Mouse (Mus musculus) cerebellum, adult 9-10 months (tissue): ENCODE measurements at regions not wholly inside any gene's neighbourhood (a gene's known extent, or its start where the extent isn't known, plus 50 kb on each side); places are given as distances from the start of the nearest gene placed in this dataset.
A peak's percentile ranks its signal among the peaks of the same experiment; 100 is the strongest.

Experiments
- DNase-seq: peaks from one replicate; pipeline ENCODE4 v3.0.0; 2022

DNA sequence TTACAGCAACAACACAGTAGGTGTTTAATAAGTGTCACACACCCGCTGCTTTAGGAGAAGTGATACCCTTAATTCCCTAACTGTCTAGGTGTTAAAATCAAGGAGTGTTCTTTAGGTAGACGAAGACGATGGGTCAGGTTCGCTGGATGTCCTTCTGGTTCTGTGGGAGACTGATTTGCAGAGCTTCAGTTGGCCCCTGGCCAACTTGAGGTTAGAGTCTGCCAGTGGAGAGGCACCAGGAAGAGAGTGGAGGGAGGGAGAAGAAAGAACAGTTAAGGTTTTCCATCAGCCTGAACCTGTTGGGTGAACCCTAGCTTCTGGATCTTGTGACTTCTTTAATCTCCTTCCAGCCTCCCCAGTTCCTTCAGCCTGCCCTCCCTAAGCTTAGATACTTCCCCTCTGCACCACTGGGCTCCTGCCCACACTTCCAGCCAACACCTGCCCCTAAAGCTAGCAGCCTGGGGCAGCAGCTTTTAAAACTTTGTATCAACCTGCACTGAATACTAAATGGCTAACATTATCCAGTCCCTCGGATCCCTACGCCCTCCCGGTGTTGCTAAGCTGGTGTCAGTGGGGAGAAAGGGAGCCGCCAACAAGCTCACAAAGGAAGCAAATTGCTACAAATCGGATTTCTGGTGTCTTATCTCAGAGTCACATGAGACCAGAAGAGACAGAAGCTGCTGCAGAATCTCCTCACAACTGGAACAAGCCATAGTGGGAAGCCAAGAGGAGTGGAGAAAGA is 62.1 kb upstream of the Adgrl1 start:
- no peak for DNase-seq

DNA sequence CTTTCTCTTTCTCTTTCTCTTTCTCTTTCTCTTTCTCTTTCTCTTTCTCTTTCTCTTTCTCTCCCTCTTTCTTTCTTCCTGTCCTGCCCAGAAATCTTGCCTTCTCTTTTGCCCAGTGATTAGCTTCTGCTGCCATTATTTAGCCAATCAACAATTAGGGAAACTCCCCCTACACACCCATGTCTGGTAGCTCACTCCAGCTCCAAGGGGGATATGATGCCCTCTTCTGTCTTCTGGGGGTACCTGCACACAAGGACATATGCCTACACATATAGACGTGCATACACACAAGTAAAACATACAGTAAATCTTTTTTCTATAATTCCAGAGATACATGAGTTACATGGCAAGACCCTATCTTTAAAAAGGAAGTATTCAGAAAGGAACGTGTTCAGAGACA is 70.1 kb upstream of the Adgrl1 start:
- DNase-seq = no peak

DNA sequence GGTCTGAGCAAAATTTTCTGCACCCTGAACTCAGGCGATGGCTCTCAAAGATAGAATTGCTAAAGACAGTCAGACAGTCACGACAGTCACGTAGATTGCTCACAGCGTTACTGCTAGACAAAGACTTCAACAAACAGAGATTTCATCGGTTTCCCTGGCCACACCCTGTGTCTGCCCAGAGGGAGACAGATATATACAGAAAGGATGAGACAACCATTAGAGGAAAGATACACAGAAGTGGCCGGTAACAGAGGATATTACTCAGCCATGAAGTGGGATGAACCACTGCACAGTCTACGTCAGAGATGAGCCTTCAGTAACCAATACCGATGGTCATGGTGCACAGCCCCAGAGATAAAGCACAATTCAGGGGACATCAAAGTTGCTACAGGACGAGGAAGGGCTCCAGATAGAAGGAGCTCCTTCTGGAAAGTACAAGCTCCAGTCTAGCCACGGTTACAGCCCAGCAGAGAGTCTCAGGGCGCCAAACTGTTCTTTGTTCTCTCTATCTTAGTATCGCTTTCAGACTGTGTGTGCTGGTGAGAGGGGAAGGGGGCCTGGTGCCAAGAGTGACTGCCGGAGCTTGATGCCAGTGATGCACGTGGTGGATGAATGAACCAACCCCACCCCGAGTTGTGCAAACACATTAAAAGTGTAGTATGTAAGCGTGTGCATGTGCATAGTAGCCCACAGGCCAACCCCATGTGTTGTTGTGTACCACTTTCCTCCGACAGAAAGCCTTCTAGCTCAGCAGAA is 74.8 kb upstream of the Adgrl1 start:
- no peak for DNase-seq

DNA sequence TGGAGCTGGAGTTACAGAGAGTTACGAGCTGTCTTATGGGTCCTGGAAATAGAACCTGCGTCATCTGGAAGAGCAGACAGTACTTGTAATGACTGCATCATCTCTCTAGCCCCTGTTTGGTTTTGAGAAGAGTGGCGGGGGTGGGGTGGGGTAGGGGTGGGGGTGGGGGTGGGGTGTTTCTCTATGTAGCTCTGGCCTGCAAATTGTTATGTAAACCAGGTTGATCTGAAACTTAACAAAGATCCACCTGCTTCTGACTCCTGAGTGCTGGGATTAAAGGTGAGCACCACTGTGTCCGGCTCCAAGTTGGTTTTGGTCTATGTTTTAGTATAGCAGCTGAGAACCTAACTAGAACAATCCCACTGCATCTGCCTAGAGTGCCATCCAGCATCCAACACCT is 78.0 kb upstream of the Adgre5 start:
- no peak for DNase-seq

DNA sequence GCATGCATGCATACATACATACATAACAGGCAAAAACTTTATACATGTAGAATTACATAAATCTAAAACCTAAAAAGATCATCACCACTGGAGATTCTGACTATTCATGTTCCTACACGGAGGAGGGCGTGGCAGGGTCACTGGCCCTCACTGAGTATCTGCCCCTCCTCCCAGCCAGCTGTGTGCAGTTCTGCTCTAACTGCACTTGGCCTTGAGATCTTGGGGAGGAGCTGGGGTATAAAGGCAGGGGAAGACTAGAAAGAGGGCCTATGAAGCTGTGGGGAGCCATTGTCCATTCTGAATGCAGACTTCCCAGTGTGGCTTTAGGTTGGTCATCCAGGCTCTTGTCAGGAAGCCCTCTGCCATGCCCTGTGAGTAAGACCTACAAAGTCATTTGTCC is 69.5 kb upstream of the Adgre5 start:
- DNase-seq = no peak

DNA sequence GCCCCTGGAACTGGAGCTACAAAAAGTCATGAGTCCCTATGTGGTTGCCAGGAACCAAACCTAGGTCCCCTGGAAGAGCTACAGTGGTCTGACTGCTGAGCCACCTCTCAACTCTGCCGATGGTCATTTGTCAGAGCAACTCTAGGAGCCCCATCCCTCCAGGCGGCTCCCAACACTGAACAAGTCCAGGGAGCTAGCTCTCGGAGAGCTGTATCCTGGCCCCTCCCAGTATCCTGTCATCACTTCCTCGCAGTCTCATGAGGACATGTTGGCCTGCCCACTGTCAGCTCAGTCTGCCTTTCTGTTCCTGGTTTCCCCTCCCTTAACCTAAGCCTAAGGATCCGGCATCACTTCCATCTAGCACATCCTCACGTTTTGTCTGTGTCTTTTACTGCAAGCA is 64.5 kb upstream of the Adgre5 start:
- DNase-seq = no peak

DNA sequence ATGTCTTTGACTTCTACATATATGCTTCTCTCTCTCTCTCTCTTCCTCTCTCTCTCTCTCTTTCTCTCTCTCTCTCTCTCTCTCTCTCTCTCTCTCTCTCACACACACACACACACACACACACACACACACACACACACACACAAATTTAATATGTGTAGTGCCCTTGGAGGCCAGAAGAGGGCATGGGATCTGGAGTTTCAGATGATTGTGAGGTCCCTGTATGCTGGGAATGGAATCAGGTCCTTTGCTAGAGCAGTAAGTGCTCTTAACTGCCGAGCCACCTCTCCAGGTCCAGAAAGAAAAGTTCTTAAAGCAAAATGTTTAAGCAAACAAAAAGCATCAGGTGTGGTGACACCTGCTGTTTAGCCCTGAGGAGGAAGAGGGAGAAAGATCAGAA is 62.2 kb upstream of the Adgre5 start:
- peak; percentile 28 for DNase-seq

DNA sequence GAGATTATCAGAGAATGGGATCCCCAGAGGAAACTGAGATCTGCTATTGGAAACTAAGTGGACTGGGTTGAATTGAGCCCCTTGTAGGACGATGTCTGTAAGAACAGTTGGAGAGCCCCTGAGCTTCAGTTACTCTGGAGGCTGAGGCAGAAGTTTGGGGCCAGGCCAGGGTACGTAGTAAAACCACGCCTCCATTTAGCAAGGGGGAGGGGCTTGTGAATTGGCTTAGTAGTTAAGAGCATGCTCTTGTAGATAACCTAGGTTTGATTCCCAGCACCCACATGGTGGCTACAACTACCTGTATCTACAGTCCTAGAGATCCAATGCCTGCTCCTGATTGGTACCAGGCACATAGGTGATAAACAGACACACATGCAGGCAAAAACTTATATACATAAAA is 61.4 kb upstream of the Adgre5 start:
- no peak for DNase-seq

DNA sequence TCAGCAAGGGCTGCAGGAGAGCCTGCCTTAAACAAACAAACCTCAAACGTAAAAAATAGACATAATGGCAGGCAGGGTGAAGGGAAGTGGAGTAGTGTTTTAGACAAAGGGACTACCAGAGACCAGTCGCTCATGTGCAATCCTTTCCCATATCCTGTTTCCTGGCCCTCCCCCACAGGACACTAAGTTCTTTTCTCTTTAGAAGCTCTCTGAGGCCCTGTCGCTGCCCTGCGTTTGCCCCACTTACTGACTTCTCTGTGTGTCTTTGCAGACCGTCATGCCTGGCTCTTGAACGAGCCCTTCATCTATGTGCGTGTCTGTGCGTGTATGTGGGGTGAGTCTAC is 58.5 kb upstream of the Adgre5 start:
- DNase-seq = no peak

DNA sequence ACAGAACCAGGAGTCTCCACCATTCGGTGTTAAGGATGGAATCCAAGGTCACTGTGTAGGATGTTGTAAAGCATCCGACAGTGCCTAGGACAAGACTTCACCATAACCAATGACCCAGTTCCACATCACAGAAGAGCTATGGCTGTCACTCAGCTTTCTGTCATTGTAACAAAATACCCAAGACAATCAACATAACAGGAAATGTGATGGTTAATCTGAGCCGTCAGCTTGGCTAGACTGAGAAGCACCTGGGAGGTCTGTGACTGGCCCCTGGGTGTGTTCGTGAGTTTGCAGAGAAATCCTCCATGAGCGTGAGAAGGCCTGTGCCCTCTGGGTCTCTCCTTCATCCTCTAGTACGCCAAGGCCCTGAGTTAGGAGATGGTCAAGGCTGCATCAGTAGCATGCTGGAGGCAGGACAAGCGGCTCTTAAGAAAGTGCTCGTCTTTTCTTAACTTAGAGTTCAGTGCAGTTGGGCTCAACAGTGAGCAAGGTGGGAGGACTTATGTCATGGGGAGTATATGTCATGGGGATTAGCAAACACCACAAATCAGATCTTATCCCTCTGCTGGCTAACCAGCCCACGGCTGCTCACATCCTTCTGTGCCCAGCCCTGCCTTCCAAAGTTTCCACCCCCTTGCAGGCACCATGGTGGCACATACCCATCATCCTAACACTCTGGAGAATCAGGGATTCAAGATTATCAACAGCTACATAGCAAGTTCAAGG is 57.9 kb upstream of the Adgre5 start:
- DNase-seq = no peak

DNA sequence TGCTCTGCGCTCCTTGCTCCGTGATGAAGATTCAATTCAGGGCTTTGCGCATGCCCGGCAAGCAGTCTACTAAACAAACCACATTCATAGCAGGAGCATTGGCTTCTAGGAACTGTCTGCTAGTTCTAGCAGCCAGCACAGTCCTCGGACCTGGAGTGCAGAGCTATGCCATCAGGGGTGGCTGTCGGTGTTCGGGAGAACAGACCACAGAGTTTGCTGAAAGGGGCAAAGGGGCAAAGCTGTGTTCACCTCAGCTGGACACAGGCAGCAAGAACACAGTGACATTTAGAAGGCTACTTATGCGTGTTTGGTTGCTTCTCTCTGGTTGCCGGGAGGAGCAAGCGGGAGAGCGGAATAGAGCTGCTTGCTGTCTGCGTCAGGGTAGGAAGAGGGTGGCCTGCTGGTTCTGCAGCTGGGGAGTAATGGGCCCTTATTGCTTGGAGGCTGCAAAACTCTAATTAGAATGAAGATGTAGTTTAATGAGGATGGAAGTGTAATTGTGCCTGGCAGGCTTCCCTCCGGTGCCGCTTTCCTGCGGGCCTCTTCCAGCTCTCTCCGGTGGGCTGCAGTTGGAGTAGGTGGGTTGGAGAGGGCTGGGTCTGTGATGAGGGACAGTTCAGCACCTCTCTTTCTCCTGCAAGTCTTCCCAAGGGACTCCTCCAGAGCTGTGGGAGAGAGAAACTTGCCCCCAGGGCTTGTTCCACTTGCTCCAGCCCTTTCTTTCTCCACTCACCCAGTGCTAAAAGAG is 52.5 kb upstream of the Adgre5 start:
- DNase-seq = no peak
